Mouse (Mus musculus): ENCODE measurements around the gene Arhgap20.

Arhgap20 gene

GRCm38 (mm10) chr9:51764921-51765416, at the start of gene Arhgap20:
TSS of gene Arhgap20 (plus strand) at chr9:51765337.
- peak; percentile 59 to 85 for DNase-seq (ENCODE audit: low spot score in 2 of 2)

GRCm38 (mm10) chr9:51718793-51719192, 46.3 kb upstream of the Arhgap20 start:
- DNase-seq (ENCODE audit: low spot score in 2 of 2) = no peak

DNA sequence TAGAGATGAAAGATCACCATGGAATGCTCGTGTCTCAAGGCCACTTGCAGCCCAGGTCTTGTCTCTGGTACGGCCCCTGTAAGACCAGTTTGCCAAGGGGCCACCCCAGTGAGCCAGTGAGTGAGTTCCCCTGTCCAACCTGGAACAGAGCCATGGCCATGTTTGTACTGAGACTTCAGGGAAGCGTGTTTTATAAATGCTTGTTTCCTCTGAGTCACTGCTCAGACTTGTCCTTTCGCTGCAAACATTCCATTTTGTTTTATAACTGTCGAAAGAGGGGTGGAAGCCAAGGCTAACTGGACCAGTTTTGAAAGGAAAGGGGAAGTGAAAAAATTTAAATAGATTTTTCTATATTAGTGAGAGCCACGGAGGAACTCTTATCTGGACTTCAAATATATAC, 37.2 kb upstream of the Arhgap20 start:
- DNase-seq (ENCODE audit: low spot score in 2 of 2) = no peak

- no peak for DNase-seq (ENCODE audit: low spot score in 2 of 2)
These were observed 29.7 kb upstream of the Arhgap20 start for GRCm38 (mm10) chr9:51735180-51736034.

- peak in 1 of 2 experiments; percentile 23 for DNase-seq (ENCODE audit: low spot score in 2 of 2)
These were observed 28.3 kb upstream of the Arhgap20 start for GRCm38 (mm10) chr9:51736750-51737368.

DNA sequence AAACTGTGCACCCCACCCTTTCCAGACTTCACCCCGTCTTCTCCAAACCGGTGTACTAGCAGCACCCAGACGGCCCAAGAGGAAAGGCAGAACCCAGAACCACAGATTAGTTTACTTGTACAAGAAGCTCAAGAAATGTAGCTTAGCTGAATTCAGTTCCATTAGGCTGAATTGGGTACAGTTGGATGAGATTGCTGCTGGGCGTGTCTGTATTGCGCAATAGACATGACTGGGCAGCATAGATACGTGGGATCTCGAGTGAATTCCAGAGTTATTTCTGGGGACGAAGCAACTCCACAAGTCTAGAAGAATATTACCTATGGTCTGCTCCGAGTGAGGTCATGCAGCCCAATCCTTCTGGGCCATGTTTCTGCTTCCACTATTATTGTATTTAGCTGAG, 26.8 kb upstream of the Arhgap20 start:
- no peak for DNase-seq (ENCODE audit: low spot score in 2 of 2)

GRCm38 (mm10) chr9:51739826-51740225, 25.3 kb upstream of the Arhgap20 start:
- no peak for DNase-seq (ENCODE audit: low spot score in 2 of 2)

GRCm38 (mm10) chr9:51750144-51750543, 15.0 kb upstream of the Arhgap20 start:
- DNase-seq (ENCODE audit: low spot score in 2 of 2) = no peak

DNA sequence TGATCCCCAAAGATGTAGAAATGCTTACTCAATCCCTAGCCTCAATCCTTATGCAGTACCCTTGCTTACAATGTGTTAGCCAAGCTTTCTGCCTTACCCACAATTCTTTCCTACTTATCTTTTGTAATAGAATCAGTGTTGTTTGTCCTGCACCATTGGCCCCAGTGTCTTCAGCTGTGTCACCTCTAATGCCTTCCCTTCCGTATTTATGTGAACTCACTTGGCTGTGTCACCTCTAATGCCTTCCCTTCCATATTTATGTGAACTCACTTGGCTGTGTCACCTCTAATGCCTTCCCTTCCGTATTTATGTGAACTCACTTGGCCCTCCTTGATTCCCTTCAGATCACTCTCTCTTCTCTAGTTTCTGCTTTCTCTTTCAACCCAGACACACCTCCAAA, 4.1 kb upstream of the Arhgap20 start:
- no peak for DNase-seq (ENCODE audit: low spot score in 2 of 2)

- DNase-seq (ENCODE audit: low spot score in 2 of 2) = no peak
These were observed 879 bp upstream of the Arhgap20 start for GRCm38 (mm10) chr9:51764041-51764875.

GRCm38 (mm10) chr9:51765417-51766174, 459 bp downstream of the Arhgap20 start:
- DNase-seq (ENCODE audit: low spot score in 2 of 2) = peak; percentile 29 to 57

- DNase-seq (ENCODE audit: low spot score in 2 of 2) = peak in 1 of 2 experiments; percentile 46
These were observed 1.3 kb downstream of the Arhgap20 start for GRCm38 (mm10) chr9:51766175-51767062.

GRCm38 (mm10) chr9:51774201-51774600, 9.1 kb downstream of the Arhgap20 start:
- DNase-seq (ENCODE audit: low spot score in 2 of 2) = no peak

DNA sequence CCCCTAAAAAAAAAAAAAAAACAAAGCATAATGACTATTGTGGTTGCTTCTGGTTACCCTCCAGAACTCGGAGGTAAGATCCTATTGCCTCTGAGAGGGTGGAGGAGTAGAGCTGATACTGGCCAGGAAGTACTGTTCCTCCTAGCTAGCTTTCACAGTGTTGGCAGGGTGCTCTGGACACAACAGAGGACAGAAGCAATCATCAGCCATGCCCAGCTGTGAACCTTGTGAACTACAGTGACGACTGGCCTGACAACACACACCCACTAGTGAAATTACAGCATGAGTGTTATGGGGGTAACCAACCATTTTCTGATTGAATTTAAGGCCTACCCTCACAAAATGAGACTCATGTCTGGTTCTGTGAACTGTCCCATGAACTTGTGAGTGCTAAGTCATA, 11.3 kb downstream of the Arhgap20 start:
- DNase-seq (ENCODE audit: low spot score in 2 of 2) = no peak

GRCm38 (mm10) chr9:51777180-51777579, 12.0 kb downstream of the Arhgap20 start:
- DNase-seq (ENCODE audit: low spot score in 2 of 2) = no peak

DNA sequence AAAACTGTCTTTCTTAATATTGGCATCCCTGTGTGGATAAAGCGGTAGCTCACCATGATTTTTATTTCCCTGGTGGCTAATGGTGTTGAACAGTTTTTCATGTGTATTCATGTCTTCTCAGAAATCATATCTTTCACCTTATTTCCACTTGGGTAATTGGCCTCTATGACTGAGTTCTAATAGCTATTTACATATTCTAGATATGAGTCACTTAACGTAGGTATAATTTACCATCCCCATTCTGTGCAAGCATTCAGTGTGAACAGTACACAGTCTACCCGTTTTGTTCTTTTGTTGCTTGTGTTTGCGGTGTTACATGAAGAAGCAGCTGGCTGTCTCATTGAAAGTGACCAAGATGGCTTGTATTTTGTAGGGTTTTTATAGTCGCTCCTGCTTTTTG, 14.1 kb downstream of the Arhgap20 start:
- no peak for DNase-seq (ENCODE audit: low spot score in 2 of 2)

GRCm38 (mm10) chr9:51781092-51781491, 16.0 kb downstream of the Arhgap20 start:
- no peak for DNase-seq (ENCODE audit: low spot score in 2 of 2)

- no peak for DNase-seq (ENCODE audit: low spot score in 2 of 2)
These were observed 22.2 kb downstream of the Arhgap20 start for GRCm38 (mm10) chr9:51787380-51787779.

DNA sequence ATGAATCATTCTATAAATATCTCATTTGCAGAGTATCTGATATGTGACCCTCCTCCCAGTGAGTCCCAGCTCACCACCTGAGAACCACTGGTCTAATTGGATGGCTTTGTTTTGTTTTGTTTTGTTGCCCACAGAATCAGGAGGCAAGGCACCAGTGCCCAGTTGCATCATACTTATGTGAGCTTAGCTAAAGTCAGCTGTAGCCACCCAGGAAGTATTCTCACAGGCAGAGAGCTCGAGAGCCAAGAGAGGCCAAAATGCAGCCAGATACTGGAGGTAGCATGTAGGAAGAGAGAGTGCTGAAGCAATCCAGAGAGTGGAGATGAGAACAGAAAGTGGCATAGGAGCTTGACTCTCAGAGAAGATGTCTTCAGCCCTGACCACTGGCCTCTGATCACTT, 23.3 kb downstream of the Arhgap20 start:
- DNase-seq (ENCODE audit: low spot score in 2 of 2) = no peak

DNA sequence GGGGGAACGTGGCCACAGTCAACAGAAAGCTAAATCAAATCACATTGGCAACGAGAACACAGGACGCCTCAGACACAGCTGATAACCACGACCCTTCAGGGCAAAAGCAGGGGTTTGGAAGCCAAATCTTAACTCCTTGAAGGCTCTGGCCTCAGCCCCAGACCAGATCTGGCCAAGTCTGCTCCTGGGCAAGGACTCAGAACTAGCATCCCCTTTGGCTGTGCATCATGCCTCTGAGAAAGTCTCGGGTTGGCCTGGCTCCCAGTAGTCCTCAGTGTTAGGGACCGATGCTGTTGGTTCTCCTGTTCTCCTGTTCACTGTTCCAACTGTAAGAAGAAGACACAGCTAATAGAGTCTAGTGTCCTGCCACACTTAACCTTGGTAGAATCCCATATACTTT, 30.1 kb downstream of the Arhgap20 start:
- peak in 1 of 2 experiments; percentile 17 for DNase-seq (ENCODE audit: low spot score in 2 of 2)
